ENCODE assay signal across 29 mouse cellular contexts in the genomic region with DNA sequence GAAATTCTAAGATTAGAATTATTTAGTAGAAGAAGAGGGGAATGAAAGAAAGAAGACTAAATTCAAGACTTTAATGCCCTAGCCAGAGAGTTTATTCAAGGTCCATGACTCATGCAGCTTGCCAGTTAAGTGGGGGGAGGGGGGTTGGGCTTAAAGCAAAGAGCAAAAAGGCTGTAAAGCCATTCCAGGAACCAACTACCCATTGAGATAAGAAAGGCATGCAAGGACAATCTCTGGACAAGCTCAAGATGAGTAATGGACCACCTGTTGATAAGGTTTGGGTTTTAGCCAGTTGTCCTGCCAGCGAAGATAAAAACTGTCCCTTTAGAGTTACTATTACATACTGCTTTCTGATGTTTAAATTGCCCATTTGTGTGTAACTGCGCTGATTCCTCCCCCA.
DNase-seq lines count a peak whose midpoint lies in the region; ATAC-seq and TF ChIP-seq lines count a peak whose summit lies in the region.
"Had no signal": no experiment of that assay in that cellular context is flagged by ENCODE, and none has a peak within 500 bp of the region (broad histone marks: within the 10 kb centered on the region; RNA-seq: fewer than 3 reads in every experiment).

No protein-coding gene starts in this region.

- H3K4me2 ChIP-seq in heart, postnatal 0 days (ENCODE audit: low read depth, low read length): no peak overlapping the region
- peak overlapping the region; percentile 9 for H3K4me2 ChIP-seq in myocyte (ENCODE audit: low read depth)
- no peak overlapping the region for H3K4me2 ChIP-seq in hindbrain, postnatal 0 days (ENCODE audit: low read depth, low read length)
- H3K4me2 ChIP-seq: embryonic facial prominence, embryonic 12.5 days; embryonic facial prominence, embryonic 15.5 days; heart, embryonic 11.5 days; hindbrain, embryonic 13.5 days had no signal

- ATAC-seq in heart, postnatal 0 days (ENCODE audit: insufficient read depth, low read depth): peak; percentile 78
- no peak for ATAC-seq in hindbrain, postnatal 0 days
- ATAC-seq: activated CD4-positive, CD25-positive, alpha-beta regulatory T cell, adult 4 months; forebrain, embryonic 14.5 days; forebrain, postnatal 0 days; hindbrain, embryonic 16.5 days; inflammation-experienced regulatory T-cells, adult 6 months; intestine, embryonic 16.5 days had no signal

- no peak overlapping the region for H3K27ac ChIP-seq in heart, postnatal 0 days (ENCODE audit: low read depth)
- no peak overlapping the region for H3K27ac ChIP-seq in heart, embryonic 10.5 days
- no peak overlapping the region for H3K27ac ChIP-seq in hindbrain, postnatal 0 days
- H3K27ac ChIP-seq: embryonic facial prominence, embryonic 12.5 days; embryonic facial prominence, embryonic 15.5 days; gastrocnemius, adult 2 months; hindbrain, embryonic 10.5 days; hindbrain, embryonic 13.5 days had no signal

- H3K9ac ChIP-seq in heart, postnatal 0 days (replicated peaks; ENCODE audit: low read depth, low read length): no peak overlapping the region
- no peak overlapping the region for H3K9ac ChIP-seq in hindbrain, postnatal 0 days (replicated peaks; ENCODE audit: low read length)
- H3K9ac ChIP-seq: embryonic facial prominence, embryonic 12.5 days; embryonic facial prominence, embryonic 15.5 days; forebrain, postnatal 0 days; hindbrain, embryonic 13.5 days had no signal

- 0 out of 2 replicates have a peak, but pooled peaks have one; percentile 54 for TF ChIP-seq EP300 in heart, postnatal 0 days (IDR thresholded peaks at IDR 0.05; ENCODE audit: low read depth)

- TF ChIP-seq CTCF in heart, postnatal 0 days (IDR thresholded peaks at IDR 0.05; ENCODE audit: low read depth): no peak
- TF ChIP-seq CTCF in hindbrain, postnatal 0 days (IDR thresholded peaks at IDR 0.05; ENCODE audit: low read depth): no peak

- 51% methylated on average over 2 of the region's 2 CpGs for WGBS in heart, postnatal 0 days
- whole genome bisulfite sequencing in heart, embryonic 10.5 days: 50% methylated on average over 2 of the region's 2 CpGs
- 97% methylated on average over 2 of the region's 2 CpGs for WGBS in hindbrain, postnatal 0 days

- H3K27me3 ChIP-seq in heart, postnatal 0 days (ENCODE audit: control insufficient read depth, insufficient read depth, low read length): no peaks in the 10 kb centered on the region
- no peaks in the 10 kb centered on the region for H3K27me3 ChIP-seq in heart, embryonic 10.5 days (ENCODE audit: insufficient read depth, poor library complexity, severe bottlenecking)
- no peaks in the 10 kb centered on the region for H3K27me3 ChIP-seq in myocyte (ENCODE audit: control insufficient read depth, insufficient read depth, insufficient read length)
- no peaks in the 10 kb centered on the region for H3K27me3 ChIP-seq in hindbrain, postnatal 0 days (ENCODE audit: insufficient read depth, low read length)
- H3K27me3 ChIP-seq: CH12.LX; embryonic facial prominence, embryonic 12.5 days; embryonic facial prominence, embryonic 15.5 days; hindbrain, embryonic 13.5 days had no signal

- H3K9me3 ChIP-seq in heart, postnatal 0 days (replicated peaks; ENCODE audit: control insufficient read depth, low read length): no peaks in the 10 kb centered on the region
- H3K9me3 ChIP-seq in heart, embryonic 10.5 days: no peaks in the 10 kb centered on the region
- H3K9me3 ChIP-seq in hindbrain, postnatal 0 days (ENCODE audit: low read length): no peaks in the 10 kb centered on the region
- H3K9me3 ChIP-seq: embryonic facial prominence, embryonic 12.5 days; embryonic facial prominence, embryonic 15.5 days; G1E; hindbrain, embryonic 10.5 days; hindbrain, embryonic 13.5 days had no signal

- H3K4me1 ChIP-seq in heart, postnatal 0 days (ENCODE audit: control insufficient read depth, insufficient read depth): no peaks in the 10 kb centered on the region
- H3K4me1 ChIP-seq in heart, embryonic 10.5 days: no peaks in the 10 kb centered on the region
- no peaks in the 10 kb centered on the region for H3K4me1 ChIP-seq in hindbrain, postnatal 0 days (ENCODE audit: insufficient read depth, low read length)
- H3K4me1 ChIP-seq: embryonic facial prominence, embryonic 12.5 days; embryonic facial prominence, embryonic 15.5 days; hindbrain, embryonic 10.5 days; hindbrain, embryonic 13.5 days had no signal

- H3K4me3 ChIP-seq in heart, postnatal 0 days (ENCODE audit: low read depth, low read length): no peak overlapping the region
- H3K4me3 ChIP-seq in heart, embryonic 10.5 days: no peak overlapping the region
- H3K4me3 ChIP-seq in myocyte: no peak overlapping the region
- no peak overlapping the region for H3K4me3 ChIP-seq in hindbrain, postnatal 0 days (ENCODE audit: low read length)
- H3K4me3 ChIP-seq: embryonic facial prominence, embryonic 12.5 days; embryonic facial prominence, embryonic 15.5 days; gastrocnemius, adult 2 months; hindbrain, embryonic 10.5 days; hindbrain, embryonic 13.5 days had no signal

- no peaks in the 10 kb centered on the region for H3K79me2 ChIP-seq in myocyte (ENCODE audit: control insufficient read depth, insufficient read depth)

- TF ChIP-seq POLR2A in myocyte (IDR thresholded peaks at IDR 0.05; ENCODE audit: insufficient read length, low read depth): no peak

- no peak overlapping the region for H3ac ChIP-seq in myocyte (ENCODE audit: control insufficient read depth, insufficient read length)

- H3K36me3 ChIP-seq in heart, postnatal 0 days (replicated peaks; ENCODE audit: control insufficient read depth, insufficient read depth, low read length): no peaks in the 10 kb centered on the region
- H3K36me3 ChIP-seq in heart, embryonic 10.5 days: no peaks in the 10 kb centered on the region
- no peaks in the 10 kb centered on the region for H3K36me3 ChIP-seq in myocyte (ENCODE audit: control insufficient read depth, insufficient read depth)
- no peaks in the 10 kb centered on the region for H3K36me3 ChIP-seq in hindbrain, postnatal 0 days (ENCODE audit: insufficient read depth, low read length)
- H3K36me3 ChIP-seq: embryonic facial prominence, embryonic 12.5 days; embryonic facial prominence, embryonic 15.5 days; G1E; hindbrain, embryonic 10.5 days; hindbrain, embryonic 13.5 days had no signal

- peak; percentile 14 for DNase-seq in heart, postnatal 0 days (ENCODE audit: low spot score)
- DNase-seq in heart, embryonic 10.5 days (ENCODE audit: low spot score): no peak
- DNase-seq in Muller cell, postnatal 12 days (ENCODE audit: inconsistent ontology term): peak; percentile 58
- DNase-seq in hindbrain, postnatal 0 days (ENCODE audit: low spot score): no peak
- no peak for DNase-seq in layer of hippocampus, adult 9-10 months (ENCODE audit: low spot score)
- DNase-seq: adrenal gland, adult 8-10 months; adrenal gland, postnatal 25 days; cerebellum, adult 18-20 months; cerebellum, adult 9-10 months; cerebellum, postnatal 25 days; forebrain, postnatal 0 days; gastrocnemius, adult 2 months; gastrocnemius, postnatal 14 days; heart, adult 18-20 months; heart, postnatal 36 days; kidney, adult 18-20 months had no signal

TF ChIP-seq in myocyte, 11 proteins besides CTCF, POLR2A, EP300 and RAD21:
- peak in 1 of 3 experiments; percentile 2 for TF ChIP-seq MYOD1 (IDR thresholded peaks at IDR 0.05; ENCODE audit: control insufficient read depth in 1 of 3, insufficient read length in 2 of 3, low read depth in 2 of 3)
- TF ChIP-seq TCF3 (IDR thresholded peaks at IDR 0.05; ENCODE audit: insufficient read length, low read depth): no peak
TF ChIP-seq in myocyte: peak in this region for 1.

Comparison
In these comparisons a context has a peak if more than half of its experiments do, and no peak if none do; other contexts are left out.
1. DNase-seq: peak in heart, postnatal 0 days (single experiment) and Muller cell, postnatal 12 days (single experiment); none in heart, embryonic 10.5 days (single experiment), hindbrain, postnatal 0 days (single experiment) and layer of hippocampus, adult 9-10 months (single experiment).